Mouse (Mus musculus) embryo, embryonic 10 days (tissue): ENCODE results near the gene Ror1.

Experiments
- DNase-seq: peaks from one replicate; pipeline ENCODE4 v3.0.0-alpha.2; 2015; ENCODE audit warnings: low spot score

The Ror1 gene

DNA sequence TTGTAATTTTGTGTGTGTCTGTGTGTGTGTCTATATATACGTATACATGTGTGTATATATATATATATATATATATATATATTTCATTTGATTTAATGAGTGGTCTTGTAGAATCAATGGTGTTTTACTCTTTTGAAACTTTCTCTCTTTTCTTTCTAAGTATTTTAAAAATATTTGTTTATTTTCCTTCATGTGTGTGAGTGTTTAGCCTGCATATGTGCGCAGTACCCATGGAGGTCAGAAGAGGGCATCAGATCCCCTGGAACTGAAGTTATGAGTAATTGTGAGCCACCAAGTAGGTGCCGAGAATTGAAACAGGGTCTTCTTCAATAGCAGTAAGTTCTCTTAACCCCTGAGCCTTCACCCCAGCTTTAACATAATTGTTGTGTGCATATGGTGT lies 20.8 kb downstream of the Ror1 start:
- DNase-seq, result no peak

GRCm38 (mm10) chr4:100118676-100119075 lies 23.1 kb downstream of the Ror1 start:
- DNase-seq, result peak; percentile 42

- DNase-seq, result no peak
These were observed 23.8 kb downstream of the Ror1 start for GRCm38 (mm10) chr4:100119431-100119830.

- DNase-seq, result no peak
These were observed 25.0 kb downstream of the Ror1 start for GRCm38 (mm10) chr4:100120547-100120946.

DNA sequence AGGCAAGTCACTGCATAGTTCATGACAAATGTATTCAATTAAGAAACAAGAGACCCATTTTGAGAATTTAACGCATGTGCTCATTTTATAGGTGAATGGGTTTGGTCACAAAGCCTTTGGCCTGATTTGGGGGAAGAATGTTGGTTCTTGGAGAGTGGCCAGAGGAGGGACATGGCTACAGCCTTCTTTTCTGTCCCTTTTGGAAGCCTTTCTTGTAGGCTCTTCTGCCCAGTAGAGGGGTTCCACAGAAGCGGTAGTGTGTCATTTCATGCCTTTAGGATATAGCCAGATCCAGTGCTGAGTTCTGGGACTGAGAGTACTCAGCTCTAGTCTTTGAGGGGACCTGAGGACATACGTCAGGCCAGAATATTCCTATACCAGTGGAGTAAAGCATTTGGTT lies 26.8 kb downstream of the Ror1 start:
- DNase-seq, result no peak

- no peak for DNase-seq
These were observed 27.9 kb downstream of the Ror1 start for GRCm38 (mm10) chr4:100123519-100123918.

- DNase-seq, result no peak
These were observed 28.5 kb downstream of the Ror1 start for GRCm38 (mm10) chr4:100124056-100124455.

DNA sequence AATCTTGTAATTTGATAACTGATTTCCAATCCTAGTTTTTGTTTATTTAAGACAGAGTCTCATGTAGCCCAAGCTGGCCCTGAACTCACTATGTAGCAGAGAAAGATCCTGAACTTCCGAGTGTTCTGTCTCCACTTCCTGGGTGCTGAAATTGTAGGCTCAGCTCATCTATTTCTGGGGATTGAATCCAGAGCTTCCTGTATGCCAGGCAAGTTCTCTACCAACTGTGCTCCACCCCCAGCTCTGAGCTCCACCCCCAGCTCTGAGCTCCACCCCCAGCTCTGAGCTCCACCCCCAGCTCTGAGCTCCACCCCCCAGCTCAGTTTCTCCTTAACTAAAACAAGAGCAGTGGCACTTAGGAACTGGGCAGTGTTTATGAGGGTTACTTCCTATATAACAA lies 29.3 kb downstream of the Ror1 start:
- DNase-seq, result no peak

DNA sequence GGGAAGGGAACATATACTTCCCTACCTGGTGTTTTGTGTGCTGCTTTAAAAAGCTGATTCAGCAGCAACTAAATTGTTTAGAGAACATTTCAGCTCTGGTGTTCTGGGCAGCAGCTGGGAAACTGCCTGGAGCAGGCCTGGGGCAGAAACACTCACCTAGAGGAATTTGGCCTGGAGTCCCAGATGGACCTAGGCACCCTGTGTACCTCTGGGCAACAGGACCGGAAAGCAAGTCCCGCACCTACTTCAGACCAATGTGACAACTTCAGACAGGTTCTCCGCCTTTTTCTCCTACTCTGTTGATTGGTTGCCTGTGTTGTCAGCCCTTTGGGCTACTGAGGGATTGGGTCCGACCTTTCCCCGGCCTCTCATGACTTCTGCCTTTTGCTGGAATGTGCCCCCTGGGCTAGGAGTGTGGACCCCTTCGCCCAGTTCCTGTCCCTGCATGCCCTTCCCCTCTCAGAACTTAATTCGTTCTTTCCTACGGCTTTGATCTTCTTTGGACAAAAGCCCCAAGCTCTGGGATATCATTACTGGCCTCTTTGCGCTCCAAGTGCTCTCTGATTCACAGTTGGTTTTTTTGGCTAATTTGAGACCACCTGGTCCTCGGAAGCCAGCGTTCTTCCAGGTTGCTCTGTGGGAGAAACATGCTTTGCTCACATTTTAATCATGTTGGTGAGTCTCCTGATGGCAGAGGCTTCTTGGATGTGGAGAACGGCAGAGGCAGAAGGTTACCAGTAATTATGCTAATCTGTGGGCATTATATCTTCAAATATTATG lies 31.1 kb downstream of the Ror1 start:
- DNase-seq, result peak; percentile 61

- no peak for DNase-seq
These were observed 32.7 kb downstream of the Ror1 start for GRCm38 (mm10) chr4:100128026-100128922.

- DNase-seq, result no peak
These were observed 33.6 kb downstream of the Ror1 start for GRCm38 (mm10) chr4:100129201-100129600.

DNA sequence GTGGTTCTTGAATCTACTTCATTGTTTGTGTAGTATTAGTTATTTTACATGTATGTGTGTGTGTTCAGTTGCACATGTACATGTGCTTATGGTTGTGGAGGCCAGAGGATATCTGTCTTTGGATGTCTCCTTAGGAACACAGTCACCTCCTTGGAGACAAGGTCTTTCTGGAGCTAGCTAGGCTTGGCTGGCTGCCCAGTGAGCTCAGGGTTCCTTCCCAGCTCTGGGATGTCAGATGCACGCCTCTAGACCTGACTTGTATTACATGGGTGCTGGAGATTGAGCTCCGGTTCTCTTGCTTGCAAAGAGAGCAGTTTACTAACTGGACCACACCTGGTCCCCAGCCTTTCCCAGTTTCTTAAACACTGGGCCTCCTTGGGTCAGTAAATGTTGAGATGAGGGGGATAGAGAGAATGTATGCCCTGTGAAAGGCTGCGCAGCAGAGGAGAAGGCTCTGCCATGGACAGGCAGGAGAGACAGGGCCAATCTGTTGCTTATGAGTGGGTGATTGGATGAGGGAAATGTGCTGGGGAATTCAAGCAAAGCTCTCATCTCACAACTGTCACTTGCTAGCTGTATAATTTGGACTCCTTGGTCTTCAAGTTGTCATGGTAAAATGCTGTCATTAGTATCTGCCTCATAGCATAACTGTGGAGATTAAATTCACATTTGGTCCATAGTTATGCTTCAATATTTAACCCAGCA lies 35.3 kb downstream of the Ror1 start:
- DNase-seq, result no peak

DNA sequence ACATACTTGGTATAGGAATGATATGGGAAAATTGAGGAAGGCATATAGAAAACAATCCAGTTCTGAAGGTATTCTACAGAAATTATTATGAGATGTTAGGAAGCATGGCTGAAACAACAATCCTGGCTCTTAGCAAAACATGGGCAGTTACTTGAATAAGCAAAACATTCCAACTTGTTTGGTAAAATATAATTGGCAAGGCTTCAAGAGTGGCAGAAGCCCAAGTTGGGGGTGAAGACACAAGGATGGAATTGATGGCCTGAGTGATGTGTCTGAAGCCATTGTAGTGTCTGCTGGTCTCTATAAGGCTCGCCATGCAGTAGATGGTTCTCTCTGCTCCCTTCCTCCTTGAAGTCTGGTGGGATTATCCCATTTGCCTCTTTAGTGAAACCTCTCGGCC lies 35.9 kb downstream of the Ror1 start:
- DNase-seq, result no peak

GRCm38 (mm10) chr4:100132261-100132660 lies 36.7 kb downstream of the Ror1 start:
- DNase-seq, result no peak

- no peak for DNase-seq
These were observed 40.5 kb downstream of the Ror1 start for GRCm38 (mm10) chr4:100136046-100136445.

GRCm38 (mm10) chr4:100137102-100137835 lies 41.7 kb downstream of the Ror1 start:
- DNase-seq, result no peak

GRCm38 (mm10) chr4:100141626-100142025 lies 46.0 kb downstream of the Ror1 start:
- no peak for DNase-seq

GRCm38 (mm10) chr4:100144744-100145143 lies 49.2 kb downstream of the Ror1 start:
- no peak for DNase-seq

DNA sequence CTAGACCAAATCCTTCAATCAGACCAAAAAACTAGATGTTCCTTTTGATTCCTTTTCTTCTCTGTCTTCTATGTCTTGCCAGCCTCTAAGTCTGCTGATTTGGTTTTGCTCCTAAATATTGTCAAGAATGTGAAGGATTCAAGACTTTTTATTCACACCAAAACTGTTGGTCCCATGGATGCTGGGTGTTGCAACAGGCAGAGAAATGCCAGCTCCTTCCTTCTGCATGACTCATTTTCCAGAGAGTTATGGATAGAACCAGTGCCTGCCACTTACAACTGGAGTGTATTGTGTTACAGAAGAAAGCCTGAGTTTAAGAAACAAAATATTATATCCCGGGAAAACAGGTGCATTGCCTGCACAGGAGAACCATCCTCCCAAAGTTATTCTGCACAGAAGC lies 55.2 kb downstream of the Ror1 start:
- no peak for DNase-seq

- DNase-seq, result no peak
These were observed 59.1 kb downstream of the Ror1 start for GRCm38 (mm10) chr4:100154560-100155130.

GRCm38 (mm10) chr4:100155731-100156130 lies 60.1 kb downstream of the Ror1 start:
- no peak for DNase-seq

GRCm38 (mm10) chr4:100158401-100158800 lies 62.8 kb downstream of the Ror1 start:
- no peak for DNase-seq
